Mouse (Mus musculus) hindbrain, embryonic 10.5 days (tissue): ENCODE data around the gene Nxt2. TPM values are rescaled to one million over a fixed set of nuclear protein-coding genes. Genes with fewer than 3 reads are reported as not detected.
"Not testable (repeated sequence)": the region's sequence is repeated elsewhere in the genome, so short reads cannot be mapped to it uniquely, and the experiment has no call there.

Source experiments
- DNase-seq: peaks from one replicate; pipeline ENCODE4 v3.0.0-alpha.2; 2017; ENCODE audit warnings: low spot score
- H3K27ac ChIP-seq: fragments of 300-500 bp; sonication (generic); 2 replicates; pipeline ENCODE4 v1.5.1; 2016; ENCODE audit warnings: mild to moderate bottlenecking, moderate library complexity
- H3K27me3 ChIP-seq: fragments of 300-500 bp; sonication (generic); 2 replicates; pipeline ENCODE4 v1.6.1; 2016; ENCODE audit warnings: mild to moderate bottlenecking; ENCODE audit not compliant: poor library complexity, insufficient read depth, severe bottlenecking
- H3K36me3 ChIP-seq: fragments of 300-500 bp; sonication (generic); 2 replicates; pipeline ENCODE4 v1.6.1; 2016; ENCODE audit warnings: mild to moderate bottlenecking, moderate library complexity
- H3K4me1 ChIP-seq: fragments of 300-500 bp; sonication (generic); replicated peaks from 2 replicates; pipeline ENCODE4 v1.6.1; 2016; ENCODE audit warnings: mild to moderate bottlenecking
- H3K4me3 ChIP-seq: fragments of 300-500 bp; sonication (generic); 2 replicates; pipeline ENCODE4 v1.5.1; 2016; ENCODE audit warnings: mild to moderate bottlenecking, moderate library complexity
- H3K9me3 ChIP-seq: fragments of 300-500 bp; sonication (generic); 2 replicates; pipeline ENCODE4 v1.6.1; 2016; ENCODE audit warnings: mild to moderate bottlenecking, moderate library complexity
- WGBS: fragments of 180-500 bp; shearing (Covaris S2); methylation state at CpG from one replicate; pipeline ENCODE4 v1.1.7; 2016; 5-methylcytosine and 5-hydroxymethylcytosine counted together
- polyA plus RNA-seq: library from polyadenylated mRNA; unstranded; fragments of >200 nt; fragmentation: Nextera tagmentation; extraction: Ambion mirVana; gene quantifications from 2 replicates; pipeline ENCODE4 v1.2.1, GENCODE M21; 2016

Nxt2 gene
- 8.3 and 9.3 TPM in 2 replicates for polyA plus RNA-seq

DNA sequence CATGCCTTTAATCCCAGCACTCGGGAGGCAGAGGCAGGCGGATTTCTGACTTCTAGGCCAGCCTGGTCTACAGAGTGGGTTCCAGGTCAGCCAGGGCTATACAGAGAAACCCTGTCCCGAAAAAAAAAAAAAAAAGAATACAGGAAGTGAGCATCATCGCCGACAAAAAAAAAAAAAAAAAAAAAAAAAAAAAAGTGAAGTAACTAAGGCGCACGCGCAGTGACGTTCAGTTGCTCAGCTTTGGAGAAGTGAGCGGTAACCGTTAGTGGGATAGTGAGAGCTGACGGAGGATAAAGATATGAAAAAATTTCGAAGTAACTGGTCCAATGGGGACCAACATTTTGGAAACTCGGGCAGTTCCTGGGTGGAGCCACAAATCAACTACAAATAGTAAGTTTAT lies at the start of gene Nxt2:
TSS of gene Nxt2 (plus strand) at position 229 of the 400 bp plus-strand sequence.
- Histone ChIP-seq H3K4me1 (no peaks in the 10 kb centered on the region), H3K27ac (peak within 1 kb of the TSS; percentile 59; the same call in 1 of the 2 replicates), H3K9me3 (no peaks in the 10 kb centered on the region), H3K4me3 (peak within 1 kb of the TSS; percentile 57), H3K36me3 (no peaks in the 10 kb centered on the region), H3K27me3 (no peaks in the 10 kb centered on the region)
- WGBS: 85% methylated on average over 14 of the region's 14 CpGs
- no peak for DNase-seq

DNA sequence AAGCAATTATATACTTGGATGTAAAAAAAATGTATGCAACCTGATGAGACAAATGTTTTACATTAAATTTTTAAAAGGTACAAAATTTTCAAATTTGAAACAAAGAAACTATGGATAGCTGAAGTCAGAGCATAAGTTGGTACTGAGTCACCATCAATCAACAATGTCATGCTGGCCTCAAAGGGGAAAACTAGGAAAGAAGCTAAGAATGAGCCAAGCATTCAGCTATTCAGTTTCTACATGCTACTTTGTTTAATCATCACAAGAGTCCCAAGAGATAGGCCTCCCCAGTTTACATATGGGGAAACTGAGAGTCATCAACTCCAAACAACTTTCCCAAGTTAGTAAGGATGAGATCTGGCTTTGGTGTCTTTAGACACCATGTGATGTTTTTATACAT lies 49.6 kb upstream of the Nxt2 start:
- Histone ChIP-seq H3K4me1 (no peaks in the 10 kb centered on the region), H3K36me3 (no peaks in the 10 kb centered on the region), H3K27me3 (peaks cover 64% of the 10 kb centered on the region), H3K9me3 (no peaks in the 10 kb centered on the region), H3K4me3 (no peak overlapping the region), H3K27ac (no peak overlapping the region)
- DNase-seq: no peak

DNA sequence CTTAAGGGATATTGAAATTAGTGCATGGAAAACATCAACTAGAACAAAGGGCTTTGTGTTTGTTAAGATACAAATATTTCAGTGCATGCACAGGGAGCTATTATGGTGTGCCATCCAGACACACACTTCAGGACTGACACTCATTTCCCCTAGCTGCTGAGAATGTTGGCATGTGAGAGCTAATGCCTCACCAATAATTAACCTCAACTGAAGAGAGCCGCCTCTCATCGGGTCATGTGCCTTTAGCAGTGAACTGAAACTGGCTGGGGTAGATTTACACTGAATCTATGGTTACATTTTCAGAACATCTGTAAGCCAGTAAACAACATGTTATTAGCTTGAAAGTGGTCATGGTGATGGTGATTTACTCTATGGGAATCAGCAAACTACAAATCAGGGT lies 44.5 kb upstream of the Nxt2 start:
- no peak overlapping the region for H3K4me3 ChIP-seq
- H3K36me3 ChIP-seq: no peaks in the 10 kb centered on the region
- no peaks in the 10 kb centered on the region for H3K4me1 ChIP-seq
- peaks cover 40% of the 10 kb centered on the region for H3K27me3 ChIP-seq
- no peaks in the 10 kb centered on the region for H3K9me3 ChIP-seq
- no peak overlapping the region for H3K27ac ChIP-seq
- WGBS: 89% methylated on average over 2 of the region's 2 CpGs
- no peak for DNase-seq

DNA sequence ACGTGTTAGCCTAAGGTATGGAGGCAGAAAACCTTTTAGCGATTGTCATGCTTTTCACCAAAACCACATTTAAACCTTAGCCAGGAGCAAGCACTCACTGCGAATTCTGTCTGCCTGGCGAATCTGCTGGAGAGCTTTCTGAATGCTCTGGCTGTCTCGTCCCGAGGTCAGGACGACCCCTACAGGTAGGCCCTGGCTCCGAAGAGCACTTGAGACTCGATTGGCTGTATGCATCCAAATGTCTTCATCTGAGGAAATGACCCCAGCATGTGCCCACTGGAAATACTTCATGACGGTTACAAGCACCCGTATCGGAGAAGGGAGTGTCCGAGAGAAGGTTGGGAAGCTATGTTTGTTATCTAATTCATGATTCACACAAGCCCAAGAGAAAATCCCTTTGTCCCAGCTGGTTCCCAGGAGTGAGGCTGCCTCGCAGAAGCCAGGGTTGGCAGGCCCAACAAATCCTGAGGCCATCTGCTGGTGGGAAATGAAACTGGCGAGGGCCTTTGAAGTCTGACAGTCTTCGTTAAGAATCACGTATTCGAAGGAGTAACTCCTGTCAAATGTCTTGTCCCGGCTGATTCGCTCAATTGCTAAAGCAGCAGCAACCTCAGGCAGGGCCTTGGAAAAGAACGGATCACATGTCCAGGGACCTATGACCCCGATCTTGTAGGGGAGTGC lies 37.4 kb upstream of the Nxt2 start:
- DNase-seq: peak; percentile 60
- 30% methylated on average over 22 of the region's 22 CpGs for WGBS
- Histone ChIP-seq H3K27ac (no peak overlapping the region; the same call in 1 of the 2 replicates), H3K9me3 (no peaks in the 10 kb centered on the region), H3K36me3 (no peaks in the 10 kb centered on the region), H3K27me3 (peaks cover 32% of the 10 kb centered on the region), H3K4me3 (no peak overlapping the region), H3K4me1 (no peaks in the 10 kb centered on the region)

DNA sequence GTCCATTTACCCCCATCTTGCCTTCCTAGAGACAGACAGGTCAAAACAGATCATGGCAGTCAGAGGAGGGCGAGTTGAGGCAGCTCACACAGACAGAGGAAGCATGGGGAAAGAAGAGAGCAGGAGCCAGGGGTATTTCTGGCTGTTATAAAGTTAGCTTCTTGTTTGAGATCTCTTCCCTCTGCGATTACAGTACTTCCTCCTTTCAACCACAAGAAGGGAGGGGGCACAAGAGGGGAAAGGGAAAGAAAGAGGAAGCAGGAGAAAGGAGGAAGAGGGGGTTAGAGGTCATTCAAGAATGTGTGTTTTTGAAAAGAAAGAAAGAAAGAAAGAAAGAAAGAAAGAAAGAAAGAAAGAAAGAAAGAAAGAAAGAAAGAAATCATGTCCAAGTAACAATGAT lies 36.2 kb upstream of the Nxt2 start:
- 82% methylated on average over 2 of the region's 2 CpGs for WGBS
- Histone ChIP-seq H3K27me3 (peaks cover 37% of the 10 kb centered on the region), H3K27ac (no peak overlapping the region), H3K9me3 (no peaks in the 10 kb centered on the region), H3K36me3 (no peaks in the 10 kb centered on the region), H3K4me3 (no peak overlapping the region), H3K4me1 (no peaks in the 10 kb centered on the region)
- no peak for DNase-seq

DNA sequence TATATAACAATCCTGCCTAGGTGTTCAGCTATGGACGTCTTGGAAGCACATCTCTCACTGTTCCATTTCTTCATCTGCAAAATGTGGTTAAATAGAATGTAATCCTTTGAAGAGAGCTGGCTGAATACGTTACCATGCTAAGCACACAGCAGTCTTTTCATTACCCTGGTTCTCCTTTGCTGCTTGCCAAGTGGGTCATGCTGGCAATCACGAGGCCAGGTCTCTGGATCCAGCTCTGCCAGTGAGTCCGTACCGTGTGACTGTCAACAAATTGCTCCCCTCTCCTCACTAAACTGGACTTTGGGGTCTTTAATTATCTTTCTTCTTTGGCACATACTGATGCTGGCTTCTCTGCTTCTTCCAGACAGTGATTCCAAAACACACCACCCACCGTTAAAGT lies 32.1 kb upstream of the Nxt2 start:
- Histone ChIP-seq H3K27me3 (peaks cover 37% of the 10 kb centered on the region), H3K4me1 (no peaks in the 10 kb centered on the region), H3K9me3 (no peaks in the 10 kb centered on the region), H3K4me3 (no peak overlapping the region), H3K27ac (no peak overlapping the region), H3K36me3 (no peaks in the 10 kb centered on the region)
- WGBS: 74% methylated on average over 6 of the region's 6 CpGs
- no peak for DNase-seq

DNA sequence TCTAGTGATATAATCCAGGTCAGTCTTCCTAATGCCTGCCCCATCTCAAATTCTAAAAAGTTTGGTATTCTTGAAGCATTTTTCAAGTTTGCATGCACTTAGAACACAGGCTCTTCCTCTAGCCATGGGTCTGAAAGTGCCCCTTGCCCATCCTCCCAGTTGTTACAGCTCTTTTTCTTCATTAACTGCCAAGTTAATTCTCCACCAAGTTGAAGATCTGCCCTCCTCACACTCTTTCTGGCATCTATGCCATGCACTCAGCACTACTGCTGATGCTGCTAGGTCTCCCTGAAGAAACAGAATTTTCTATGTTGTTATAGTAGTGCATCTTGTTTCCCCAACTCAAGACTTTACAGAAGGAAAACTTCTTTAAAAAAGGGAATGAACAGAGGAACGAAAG lies 31.0 kb upstream of the Nxt2 start:
- Histone ChIP-seq H3K4me1 (no peaks in the 10 kb centered on the region), H3K4me3 (no peak overlapping the region), H3K27me3 (peaks cover 27% of the 10 kb centered on the region), H3K36me3 (no peaks in the 10 kb centered on the region), H3K9me3 (no peaks in the 10 kb centered on the region), H3K27ac (no peak overlapping the region)
- 68% methylated on average over 1 of the region's 1 CpGs for WGBS
- no peak for DNase-seq

DNA sequence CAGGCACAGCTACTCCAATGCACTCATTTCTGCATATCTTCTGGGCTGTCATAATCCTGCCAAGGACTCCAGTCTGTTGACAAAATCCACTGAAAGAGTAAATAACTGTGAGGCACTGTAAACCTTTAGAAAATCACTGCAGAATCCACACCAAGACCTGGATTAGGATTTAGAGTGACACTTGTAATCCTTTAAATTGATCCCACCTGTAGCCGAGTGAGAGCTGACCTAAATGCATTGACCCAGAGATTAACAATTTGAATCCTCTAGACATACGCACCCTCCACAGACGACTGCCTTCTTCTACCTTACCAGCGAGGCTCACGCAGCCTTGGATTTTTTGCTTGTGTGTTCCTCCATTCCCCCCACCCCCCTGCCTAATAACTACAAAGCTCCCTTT lies 29.7 kb upstream of the Nxt2 start, which contains the start of gene Gucy2f:
TSS of gene Gucy2f (minus strand) at position 101 of the 400 bp plus-strand sequence.
- no peaks in the 10 kb centered on the region for H3K4me1 ChIP-seq
- no peak within 1 kb of the TSS for H3K4me3 ChIP-seq
- 59% methylated on average over 5 of the region's 5 CpGs for WGBS
- DNase-seq: no peak
- H3K27ac ChIP-seq: no peak within 1 kb of the TSS
- H3K27me3 ChIP-seq: peaks cover 27% of the 10 kb centered on the region
- H3K36me3 ChIP-seq: no peaks in the 10 kb centered on the region
- H3K9me3 ChIP-seq: no peaks in the 10 kb centered on the region

DNA sequence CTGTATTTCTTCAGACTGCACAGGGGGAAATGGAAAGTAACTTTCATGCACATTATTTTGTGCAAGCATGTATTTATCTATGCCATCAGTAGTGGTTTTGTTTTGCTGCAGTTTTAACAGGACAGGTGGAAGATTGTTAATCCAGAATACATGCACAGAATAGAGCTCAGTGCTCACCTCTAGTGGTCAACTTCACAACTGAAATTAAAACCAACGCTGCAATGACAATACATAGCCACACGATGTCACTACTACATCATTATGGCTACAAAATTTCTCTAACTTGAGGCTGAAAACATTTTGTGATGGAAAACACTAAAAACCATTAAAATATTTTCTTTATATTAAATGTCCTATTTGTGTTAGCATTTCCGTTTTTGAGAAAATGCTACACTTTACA lies 26.3 kb upstream of the Nxt2 start:
- Histone ChIP-seq H3K4me3 (no peak overlapping the region), H3K36me3 (no peaks in the 10 kb centered on the region), H3K9me3 (no peaks in the 10 kb centered on the region), H3K4me1 (no peaks in the 10 kb centered on the region), H3K27me3 (peaks cover 18% of the 10 kb centered on the region), H3K27ac (no peak overlapping the region)
- WGBS: 9% methylated on average over 3 of the region's 3 CpGs
- DNase-seq: no peak

DNA sequence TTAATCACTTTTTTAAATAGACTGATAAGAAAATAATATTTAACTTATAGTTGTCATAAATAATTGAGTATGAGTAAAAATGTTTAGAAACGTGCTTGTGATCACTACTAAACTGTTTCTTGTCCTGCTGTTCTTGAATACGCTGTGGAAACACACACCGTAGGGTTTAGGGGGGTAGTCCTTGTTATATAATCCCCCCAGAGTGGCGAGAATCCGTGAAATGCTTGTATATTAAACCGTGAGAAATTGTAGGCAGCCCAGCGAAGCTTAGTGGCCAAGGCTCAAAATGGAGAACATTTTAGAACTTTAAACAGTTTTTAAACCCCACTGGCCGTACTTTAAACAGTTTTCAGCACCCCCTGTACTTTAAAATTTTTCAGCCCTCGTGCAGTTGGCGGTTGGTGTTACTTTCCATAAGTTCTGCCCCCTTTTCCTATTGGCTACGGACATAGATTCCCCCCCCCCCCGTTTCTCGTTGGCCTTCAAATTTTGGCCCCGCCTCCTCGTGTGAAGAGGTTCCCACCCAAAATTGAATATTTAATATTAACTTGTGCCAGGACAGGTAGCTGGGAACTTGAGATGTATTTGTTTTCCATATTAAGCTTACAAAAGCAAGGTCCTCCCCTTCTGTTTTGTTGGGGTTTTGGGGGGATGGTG lies 956 bp downstream of the Nxt2 start:
- 18% methylated on average over 15 of the region's 15 CpGs for WGBS
- Histone ChIP-seq H3K36me3 (no peaks in the 10 kb centered on the region), H3K4me1 (no peaks in the 10 kb centered on the region), H3K27me3 (no peaks in the 10 kb centered on the region), H3K4me3 (peak overlapping the region; percentile 57), H3K9me3 (no peaks in the 10 kb centered on the region), H3K27ac (peak overlapping the region; percentile 86)
- peak; percentile 39 for DNase-seq

DNA sequence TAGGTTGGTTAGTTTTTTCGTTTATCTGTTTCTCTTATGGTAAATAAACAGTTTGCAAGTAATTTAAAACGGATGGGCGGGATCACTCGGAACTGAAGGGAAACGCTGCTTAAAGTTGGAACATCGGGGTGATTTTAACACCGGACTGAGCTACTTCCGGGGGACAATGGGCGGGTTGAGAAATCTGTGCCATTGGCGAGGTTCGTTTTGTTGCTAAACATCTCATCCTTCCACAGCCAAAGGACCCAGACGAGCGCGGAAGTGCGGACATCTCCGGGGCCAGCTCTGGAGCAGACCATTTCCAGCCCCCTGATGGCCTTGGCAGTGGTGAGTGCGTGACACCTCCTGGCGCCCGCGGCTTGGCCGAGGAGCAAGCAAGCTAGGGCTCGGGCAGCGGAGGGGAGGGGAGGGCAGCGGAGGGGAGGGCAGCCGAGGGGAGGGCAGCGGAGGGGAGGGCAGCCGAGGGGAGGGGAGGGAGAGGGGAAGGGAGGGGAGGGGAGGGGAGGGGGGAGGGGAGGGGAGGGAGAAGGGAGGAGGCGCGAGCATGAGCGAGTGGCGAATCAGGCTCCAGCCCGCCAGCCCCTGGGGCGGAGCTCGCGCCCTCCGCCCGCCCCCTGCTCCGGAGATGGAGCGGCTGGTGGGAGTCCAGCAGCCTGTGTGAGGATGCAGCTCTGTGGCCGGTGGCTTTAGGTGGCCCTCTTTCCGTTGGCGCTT lies 1.6 kb downstream of the Nxt2 start:
- Histone ChIP-seq H3K36me3 (no peaks in the 10 kb centered on the region), H3K27ac (peak overlapping the region; percentile 86), H3K9me3 (no peaks in the 10 kb centered on the region), H3K4me1 (no peaks in the 10 kb centered on the region), H3K4me3 (peak overlapping the region; percentile 57), H3K27me3 (no peaks in the 10 kb centered on the region)
- DNase-seq: peak; percentile 63
- WGBS: 24% methylated on average over 34 of the region's 42 CpGs

DNA sequence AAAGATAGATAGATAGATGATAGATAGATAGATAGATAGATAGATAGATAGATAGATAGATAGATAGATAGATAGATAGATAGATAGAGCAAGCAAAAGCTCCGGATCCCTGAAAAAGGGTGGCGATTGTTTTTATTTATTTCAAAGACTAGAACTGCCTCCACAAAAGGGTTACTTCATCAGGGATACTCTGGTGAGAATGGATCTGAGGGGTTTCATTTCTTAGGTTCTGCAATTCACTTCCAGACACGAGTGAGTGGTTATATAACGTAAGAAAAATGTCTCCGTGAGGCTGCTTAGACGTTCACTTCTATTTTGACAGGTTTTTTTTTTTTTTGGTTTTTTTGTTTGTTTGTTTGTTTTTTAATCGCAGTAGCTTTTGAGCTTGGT lies 2.2 kb downstream of the Nxt2 start:
- Histone ChIP-seq H3K27me3 (no peaks in the 10 kb centered on the region), H3K36me3 (no peaks in the 10 kb centered on the region), H3K4me3 (peak overlapping the region; percentile 57), H3K27ac (peak overlapping the region; percentile 86; the same call in 1 of the 2 replicates), H3K9me3 (no peaks in the 10 kb centered on the region), H3K4me1 (no peaks in the 10 kb centered on the region)
- no peak for DNase-seq
- WGBS: 54% methylated on average over 7 of the region's 7 CpGs

DNA sequence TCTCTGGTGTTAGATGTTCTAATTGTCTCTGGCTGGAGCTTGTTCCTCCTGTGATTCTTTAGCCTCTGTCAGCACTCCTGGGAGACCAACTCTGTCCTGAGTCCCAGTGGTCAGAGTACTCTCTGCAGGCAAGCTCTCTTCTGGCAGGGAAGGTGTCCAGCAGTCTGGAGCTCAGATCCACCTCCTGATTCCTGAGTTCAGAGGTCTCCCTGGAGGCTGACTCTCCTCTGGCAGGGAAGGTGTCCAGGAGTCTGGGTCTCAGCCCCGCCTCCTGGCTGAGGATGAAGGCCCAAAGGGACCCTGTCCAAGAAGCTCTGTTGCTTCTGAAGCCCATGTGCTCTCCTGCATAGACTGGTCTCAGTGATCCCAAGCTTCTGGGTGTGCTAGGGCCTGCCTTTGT lies 9.6 kb downstream of the Nxt2 start:
- H3K36me3 ChIP-seq, H3K4me3 ChIP-seq, H3K27ac ChIP-seq, H3K4me1 ChIP-seq, H3K9me3 ChIP-seq, DNase-seq, H3K27me3 ChIP-seq: not testable (repeated sequence)
- WGBS: 79% methylated on average over 1 of the region's 1 CpGs
